Mouse (Mus musculus) C2C12 (cell line): ENCODE data around the gene Apool. TPM values are rescaled to one million over a fixed set of nuclear protein-coding genes. Genes with fewer than 3 reads are reported as not detected.
A peak's percentile ranks its signal among the peaks of the same experiment; 100 is the strongest.
"Not testable (repeated sequence)": the region's sequence is repeated elsewhere in the genome, so short reads cannot be mapped to it uniquely, and the experiment has no call there.

Experiments
- H3K27me3 ChIP-seq: one replicate; pipeline ENCODE4 v1.6.1; 2011; ENCODE audit not compliant: control insufficient read depth, insufficient read depth, insufficient read length
- H3K36me3 ChIP-seq: one replicate; pipeline ENCODE4 v1.6.1; 2011; ENCODE audit not compliant: control insufficient read depth, insufficient read depth
- H3K4me3 ChIP-seq: one replicate; pipeline ENCODE4 v1.5.1; 2011; ENCODE audit warnings: mild to moderate bottlenecking, control low read depth; ENCODE audit not compliant: poor library complexity, insufficient read depth, severe bottlenecking
- H3K79me2 ChIP-seq: one replicate; pipeline ENCODE4 v1.6.1; 2011; ENCODE audit not compliant: control insufficient read depth, insufficient read depth
- H3K79me3 ChIP-seq: one replicate; pipeline ENCODE4 v1.6.1; 2011; ENCODE audit warnings: low read depth, control low read depth
- H3ac ChIP-seq: one replicate; pipeline ENCODE3; 2011; ENCODE audit warnings: low read depth; ENCODE audit not compliant: control insufficient read depth, insufficient read length
- CEBPB ChIP-seq: IDR thresholded peaks from one replicate; pipeline ENCODE4 v1.6.1; 2011; ENCODE audit warnings: low read depth, mild to moderate bottlenecking, control low read depth, moderate library complexity
- CTCF ChIP-seq: IDR thresholded peaks from one replicate; pipeline ENCODE4 v1.5.1; 2011; ENCODE audit not compliant: control insufficient read depth, insufficient read depth, insufficient read length
- FOSL1 ChIP-seq: IDR thresholded peaks from one replicate; pipeline ENCODE4 v1.8.0; 2011; ENCODE audit warnings: mild to moderate bottlenecking, low read length; ENCODE audit not compliant: poor library complexity, insufficient read depth, severe bottlenecking
- MAX ChIP-seq: IDR thresholded peaks from one replicate; pipeline ENCODE4 v1.6.1; 2011; ENCODE audit warnings: mild to moderate bottlenecking, control low read depth
- MYOD1 ChIP-seq: IDR thresholded peaks from one replicate; pipeline ENCODE4 v1.6.1; 2011; ENCODE audit warnings: low read depth; ENCODE audit not compliant: control insufficient read depth, insufficient read length
- MYOG ChIP-seq: IDR thresholded peaks from one replicate; pipeline ENCODE4 v1.6.1; 2011; ENCODE audit not compliant: control insufficient read depth, insufficient read length; ENCODE audit errors: extremely low read depth
- USF1 ChIP-seq: IDR thresholded peaks from one replicate; pipeline ENCODE4 v1.6.1; 2011; ENCODE audit warnings: low read depth, mild to moderate bottlenecking, control low read depth, moderate library complexity
- polyA plus RNA-seq: library from polyadenylated mRNA; unstranded; fragments of >200 nt; fragmentation: generic; extraction: Trizol; gene quantifications from one replicate; pipeline ENCODE4 v1.2.1, GENCODE M21; 2012; ENCODE audit warnings: missing spikeins

Gene Apool
- polyA plus RNA-seq, 1 experiment = 9.8 TPM

DNA sequence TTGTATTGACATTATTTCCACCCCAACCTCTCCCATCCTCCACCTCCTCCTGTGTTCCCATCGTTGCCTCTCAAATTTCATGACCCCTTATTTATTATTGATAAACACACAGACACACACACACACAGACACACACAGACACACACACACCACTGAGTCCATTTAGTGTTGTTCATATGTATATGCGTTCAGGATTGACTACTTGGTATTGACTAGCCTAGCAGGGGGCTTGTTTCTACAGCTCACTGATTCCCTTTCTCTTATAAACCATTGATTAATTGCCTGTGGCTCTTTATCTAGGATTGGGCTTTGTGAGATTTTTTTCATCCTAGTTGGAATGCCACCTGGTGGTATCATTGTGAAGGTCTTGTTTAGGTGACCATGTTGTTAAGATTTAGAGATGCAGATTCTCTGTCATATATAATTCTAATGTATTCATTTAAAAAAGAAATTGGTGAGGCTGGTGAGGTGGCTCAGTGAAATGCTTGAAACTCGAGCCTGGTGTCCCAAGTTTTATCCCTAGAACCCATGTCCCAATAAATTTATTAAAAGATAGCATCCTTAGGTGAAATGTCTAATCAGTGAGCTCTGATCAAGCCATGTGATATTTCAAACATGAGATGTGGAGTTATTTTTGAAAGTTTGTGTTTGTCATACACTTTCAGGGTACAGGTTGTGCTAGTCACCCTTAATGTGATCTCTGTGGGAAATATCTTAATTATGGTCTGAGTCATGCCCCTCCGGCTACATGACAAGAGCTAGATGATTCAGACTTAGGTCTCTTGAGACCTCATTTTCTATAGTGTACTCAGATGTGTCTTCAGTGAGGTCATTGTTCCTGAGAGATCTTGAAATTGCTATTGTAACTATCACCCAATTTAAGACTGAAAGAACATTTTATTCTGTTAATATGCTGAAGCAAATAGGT lies 36.6 kb downstream of the Apool start:
- no peaks in the 10 kb centered on the region for H3K36me3 ChIP-seq
- no peak overlapping the region for H3K4me3 ChIP-seq
- no peak overlapping the region for H3ac ChIP-seq
- H3K79me3 ChIP-seq = no peaks in the 10 kb centered on the region
- H3K79me2 ChIP-seq = no peaks in the 10 kb centered on the region
- H3K27me3 ChIP-seq = no peaks in the 10 kb centered on the region
- TF ChIP-seq USF1 (no peak), MAX (no peak), CTCF (no peak), FOSL1 (peak; percentile 37), CEBPB (no peak)

DNA sequence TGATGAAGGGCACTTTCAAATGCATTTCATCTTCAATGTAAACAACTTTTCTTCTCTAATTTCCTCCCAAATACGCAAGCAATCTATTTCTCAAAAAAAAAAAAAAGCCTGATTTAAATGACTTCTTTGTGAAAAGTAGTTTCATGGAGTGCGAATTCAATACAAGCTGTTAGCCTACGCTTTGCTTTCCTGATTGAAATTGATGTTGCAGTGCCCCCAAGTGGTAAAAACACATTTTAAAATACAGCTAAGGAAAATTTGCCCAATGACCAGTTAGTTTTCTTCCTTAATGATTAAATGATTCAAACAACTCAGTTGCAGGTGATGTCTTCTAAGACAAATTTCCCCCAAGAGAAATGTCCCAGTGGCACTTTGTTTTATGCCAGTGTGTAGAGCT lies 37.3 kb downstream of the Apool start:
- Histone ChIP-seq H3K27me3 (no peaks in the 10 kb centered on the region), H3K79me2 (no peaks in the 10 kb centered on the region), H3K36me3 (no peaks in the 10 kb centered on the region), H3K79me3 (no peaks in the 10 kb centered on the region), H3K4me3 (no peak overlapping the region), H3ac (no peak overlapping the region)
- TF ChIP-seq CTCF = no peak
- no peak for TF ChIP-seq MYOG
- no peak for TF ChIP-seq CEBPB
- no peak for TF ChIP-seq MYOD1
- no peak for TF ChIP-seq USF1
- no peak for TF ChIP-seq MAX
- TF ChIP-seq FOSL1 = no peak

DNA sequence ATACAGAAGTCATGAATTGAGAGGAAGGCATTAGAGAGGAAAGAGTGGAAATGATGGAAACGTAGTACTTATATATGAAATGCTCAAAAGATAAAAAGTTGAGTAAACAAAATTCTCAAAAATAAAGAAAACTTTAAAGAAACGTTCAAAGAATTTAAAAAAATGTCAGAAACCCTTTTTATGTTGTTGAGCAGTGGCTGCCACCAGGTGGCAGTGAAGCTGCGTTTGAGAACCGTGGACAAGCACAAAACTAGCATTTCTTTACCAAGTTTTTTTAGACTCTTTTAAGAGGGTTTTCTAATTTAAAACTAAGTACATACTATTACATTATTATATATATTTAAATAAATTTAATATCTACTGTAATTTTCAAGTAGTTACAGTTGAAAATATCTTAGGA lies 57.3 kb downstream of the Apool start:
- Histone ChIP-seq H3K36me3 (no peaks in the 10 kb centered on the region), H3K27me3 (no peaks in the 10 kb centered on the region), H3K4me3 (no peak overlapping the region), H3K79me3 (no peaks in the 10 kb centered on the region), H3K79me2 (no peaks in the 10 kb centered on the region), H3ac (no peak overlapping the region)
- TF ChIP-seq CTCF (no peak), FOSL1 (no peak), MYOG (no peak), CEBPB (no peak), USF1 (no peak), MAX (no peak), MYOD1 (no peak)

DNA sequence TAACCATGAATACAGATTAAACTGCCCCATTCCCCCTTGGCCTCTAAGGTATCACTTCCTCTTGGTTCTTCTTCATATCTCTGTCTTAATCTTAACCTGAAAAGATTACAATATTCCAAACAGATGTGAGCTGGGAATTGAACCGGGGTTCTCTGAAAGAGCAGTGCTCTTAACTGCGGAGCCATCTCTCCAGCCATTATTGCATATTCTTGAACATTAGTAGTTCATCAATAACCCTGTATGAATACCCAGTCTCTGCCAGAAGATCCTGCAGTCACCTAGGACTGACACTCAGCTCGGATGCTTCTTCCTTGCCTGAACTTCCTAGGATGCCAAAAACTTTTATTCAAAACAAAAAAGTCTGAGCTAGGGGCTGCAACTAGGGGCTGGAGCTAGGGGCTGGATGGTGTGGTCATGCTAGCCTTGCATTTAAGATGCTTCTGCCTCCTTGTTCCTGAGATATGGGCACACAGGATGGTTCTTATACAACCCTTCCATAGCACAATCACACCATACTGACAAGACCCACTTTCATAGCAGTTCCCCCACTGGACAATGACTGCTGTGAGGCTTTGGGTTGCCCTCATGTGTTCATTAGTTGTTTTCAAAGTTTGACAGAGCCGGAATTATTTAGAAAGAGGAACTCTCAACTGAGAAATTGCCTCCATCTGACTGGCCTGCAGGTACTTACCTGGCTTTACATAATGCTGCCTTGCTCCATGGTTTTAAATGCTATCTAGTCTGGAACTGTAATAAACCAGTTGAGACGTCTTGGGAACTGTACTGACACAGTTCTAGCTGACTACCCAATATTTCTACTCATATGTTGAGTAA lies 59.7 kb downstream of the Apool start:
- not testable (repeated sequence) for H3K36me3 ChIP-seq, H3K4me3 ChIP-seq, H3ac ChIP-seq, H3K79me2 ChIP-seq, H3K79me3 ChIP-seq, H3K27me3 ChIP-seq

DNA sequence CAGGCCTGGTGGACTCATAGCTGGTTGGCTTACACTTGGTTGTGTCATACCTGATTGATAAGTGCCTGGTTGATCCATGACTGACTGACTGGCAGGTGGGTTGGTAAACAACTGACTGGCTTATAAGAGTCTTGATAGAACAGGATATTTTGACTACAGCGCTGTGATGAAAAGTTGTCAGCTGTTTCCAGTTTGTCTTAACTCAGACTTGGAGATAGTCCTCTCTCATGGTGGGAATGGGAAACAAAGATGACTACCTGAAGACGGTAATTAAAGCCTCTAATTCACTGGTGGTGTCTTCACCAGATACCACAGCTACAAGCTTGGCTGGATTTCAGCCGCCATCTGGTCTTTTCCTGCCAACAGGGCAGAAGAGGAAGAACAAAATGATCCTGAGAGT lies 95.5 kb downstream of the Apool start, which contains the start of gene Satl1:
TSS of gene Satl1 (minus strand) at position 101 of the 400 bp plus-strand sequence.
- H3K79me2 ChIP-seq = no peaks in the 10 kb centered on the region
- no peaks in the 10 kb centered on the region for H3K36me3 ChIP-seq
- no peak within 1 kb of the TSS for H3K4me3 ChIP-seq
- H3ac ChIP-seq = no peak within 1 kb of the TSS
- TF ChIP-seq CTCF (no peak), MAX (no peak), MYOG (no peak), MYOD1 (no peak), FOSL1 (no peak), USF1 (no peak), CEBPB (no peak)
- H3K79me3 ChIP-seq = no peaks in the 10 kb centered on the region
- no peaks in the 10 kb centered on the region for H3K27me3 ChIP-seq

DNA sequence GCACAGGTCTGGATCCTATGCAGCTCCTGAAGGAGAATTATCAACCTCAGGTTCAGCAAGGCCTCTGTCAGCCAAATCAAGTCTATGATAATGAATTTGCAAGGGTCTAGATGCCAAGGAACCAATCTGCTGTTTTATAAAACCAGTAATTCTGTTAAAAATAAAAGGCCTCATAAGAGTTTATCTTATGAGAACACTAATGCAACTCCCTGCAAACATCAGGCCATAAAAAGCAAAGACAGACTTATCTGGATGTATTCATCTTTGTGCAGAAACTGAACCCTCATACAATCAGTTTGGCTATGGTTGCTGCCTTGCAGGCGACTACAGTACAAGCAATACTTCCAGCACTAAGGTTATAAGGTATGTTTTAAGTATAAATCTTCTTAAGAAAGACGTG lies 101.2 kb downstream of the Apool start:
- TF ChIP-seq MYOG (no peak), USF1 (no peak), CEBPB (no peak), CTCF (no peak), FOSL1 (no peak), MYOD1 (no peak), MAX (no peak)
- Histone ChIP-seq H3K27me3 (no peaks in the 10 kb centered on the region), H3K36me3 (no peaks in the 10 kb centered on the region), H3K79me2 (no peaks in the 10 kb centered on the region), H3ac (no peak overlapping the region), H3K4me3 (no peak overlapping the region), H3K79me3 (no peaks in the 10 kb centered on the region)
